Mouse (Mus musculus) urinary bladder, postnatal 36 days (tissue): Measurements from ENCODE around the gene C1ql4.
A peak's percentile ranks its signal among the peaks of the same experiment; 100 is the strongest.
"Not testable (repeated sequence)": the region's sequence is repeated elsewhere in the genome, so short reads cannot be mapped to it uniquely, and the experiment has no call there.

Experiments used
- DNase-seq, 2 experiments: peaks; one replicate each; pipeline ENCODE4 v3.0.0; 2022; ENCODE audit warnings: low spot score in 2 of 2, mixed read lengths in 1 of 2

Gene C1ql4

DNA sequence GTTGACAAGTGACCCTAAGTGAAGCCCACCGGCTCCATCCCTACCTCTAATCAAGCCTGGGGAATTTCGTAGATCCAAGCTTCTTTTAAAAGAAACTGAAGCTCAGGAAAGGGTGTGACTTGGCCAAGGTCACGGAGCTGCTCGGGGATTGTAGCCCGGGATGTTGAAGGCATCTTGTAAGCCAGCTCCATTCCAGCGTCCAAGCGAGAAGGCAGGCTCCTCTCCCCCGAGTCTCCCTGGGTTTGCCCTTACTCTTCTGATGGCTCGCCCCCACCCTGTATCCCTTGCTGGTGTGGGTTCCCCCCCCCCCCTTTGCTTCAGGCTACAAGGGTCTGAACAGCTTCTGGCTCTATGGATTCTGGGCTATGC is 10.9 kb upstream of the C1ql4 start:
- DNase-seq: no peak

DNA sequence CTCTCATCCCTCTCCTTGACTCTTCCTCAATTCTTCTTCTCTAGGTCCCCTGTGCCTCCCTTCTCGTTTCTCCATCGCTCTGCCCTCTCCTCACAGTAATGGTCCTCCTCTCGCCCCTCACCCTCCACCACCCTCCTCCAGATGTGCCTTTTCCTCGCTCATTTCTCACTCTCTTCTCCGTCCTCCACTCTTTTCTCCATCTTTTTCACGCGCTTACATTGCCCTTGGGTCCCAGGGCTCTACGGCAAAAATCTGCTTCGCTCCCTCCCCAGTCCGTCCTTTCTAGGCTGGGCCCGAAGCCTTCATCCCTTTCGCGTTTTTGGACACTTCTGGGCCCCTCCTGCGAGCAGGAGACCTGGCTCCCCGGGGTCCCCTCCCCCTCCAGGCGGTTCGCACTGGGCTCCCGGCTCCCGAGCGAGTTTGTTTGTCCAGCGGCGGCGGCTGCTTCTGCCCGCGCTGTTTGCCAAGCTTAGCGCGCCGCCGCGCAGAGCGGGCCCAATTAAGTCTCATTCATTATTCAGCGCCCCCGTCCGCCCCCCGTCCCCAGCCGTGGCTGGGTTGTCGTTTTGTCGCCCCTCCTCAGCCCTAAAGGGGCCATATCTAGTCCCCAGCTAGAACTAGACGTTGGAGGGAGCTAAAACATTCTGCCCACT is 10.3 kb upstream of the C1ql4 start:
- no peak for DNase-seq

DNA sequence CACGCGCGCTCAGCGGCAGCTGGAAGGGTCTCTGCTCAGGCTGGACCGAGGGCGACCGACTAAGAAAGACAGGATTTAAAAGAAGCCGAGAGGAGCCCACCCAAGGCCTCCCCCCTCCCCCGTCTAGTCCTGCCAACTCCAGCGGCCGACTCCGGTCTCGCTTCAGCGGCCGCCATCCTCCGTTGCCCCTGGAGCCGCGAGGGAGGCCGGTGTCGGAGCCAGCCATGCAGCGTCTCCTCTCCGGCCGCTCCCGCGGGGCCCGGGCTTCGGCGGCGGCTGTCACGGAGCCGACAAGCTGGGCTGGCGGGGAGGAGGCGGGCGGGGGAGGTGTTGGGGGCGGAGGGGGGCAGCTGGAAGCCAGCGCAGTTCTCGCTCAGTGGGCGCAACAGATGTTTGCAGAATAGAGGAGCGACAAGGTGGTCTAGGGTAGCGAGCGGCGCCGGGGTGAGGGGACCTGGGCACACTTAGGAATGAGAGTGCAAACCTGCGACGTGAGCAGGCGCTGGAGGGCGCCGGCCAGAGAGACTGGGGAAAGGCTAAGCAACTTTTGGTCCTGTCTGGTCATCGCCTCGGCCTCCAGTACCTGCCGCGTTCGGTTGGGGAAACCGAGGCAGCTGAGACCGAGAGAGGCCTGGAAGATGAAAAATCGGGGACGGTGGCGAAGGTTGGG is 9.3 kb upstream of the C1ql4 start:
- DNase-seq: no peak

DNA sequence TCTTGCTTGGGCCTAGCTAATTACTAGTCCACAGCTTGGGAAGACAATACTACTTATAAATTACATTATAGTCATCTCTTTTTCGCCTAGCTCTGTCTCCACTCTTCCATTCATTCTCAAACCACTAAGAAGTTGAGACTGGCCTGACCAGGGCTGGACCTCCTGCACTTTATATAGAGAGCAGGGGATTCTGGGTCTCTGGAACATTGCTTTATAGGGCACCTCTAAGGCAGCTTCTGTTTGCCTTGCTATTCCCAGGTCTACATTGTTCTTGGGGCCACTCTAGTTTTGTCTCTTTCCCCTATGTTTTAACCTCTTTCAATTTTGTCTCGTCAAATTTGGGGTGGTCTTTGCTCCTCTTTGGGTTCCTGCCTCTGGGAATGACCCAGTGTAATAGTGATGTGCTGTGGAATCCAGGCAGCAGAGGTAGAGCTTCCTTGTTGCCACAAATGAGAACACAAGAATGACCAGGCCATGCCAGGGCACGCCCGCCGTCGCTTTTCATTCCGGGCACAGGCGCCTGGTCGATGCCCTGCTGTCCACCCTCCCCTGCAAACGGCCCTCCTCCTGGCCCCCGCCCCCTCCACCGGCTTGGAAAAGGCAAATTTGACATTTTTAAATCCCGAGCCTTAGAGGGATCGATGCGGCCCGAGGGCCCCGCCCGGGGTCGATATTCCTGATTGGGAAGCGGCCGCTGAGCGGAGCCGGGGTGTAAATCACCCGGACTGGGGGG is 8.6 kb upstream of the C1ql4 start:
- no peak for DNase-seq

DNA sequence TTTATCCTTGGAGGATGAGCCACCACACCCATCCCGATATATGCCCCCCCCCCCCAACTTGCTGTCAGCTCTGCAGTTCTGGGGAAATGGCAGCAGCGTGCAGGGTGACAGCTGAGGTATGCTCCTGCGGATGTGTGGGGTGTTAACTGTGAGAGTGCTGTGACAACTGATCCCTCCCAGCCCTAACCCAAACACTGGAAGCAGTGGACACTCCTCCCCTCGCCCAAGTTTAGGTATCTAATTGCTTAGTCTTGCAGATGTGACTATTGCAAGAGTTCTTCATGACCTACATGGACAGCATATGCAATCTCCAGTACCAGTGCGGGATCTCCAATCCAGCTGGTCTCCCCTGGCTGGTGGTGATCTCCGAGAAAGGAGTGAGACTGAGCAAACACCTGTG is 7.7 kb upstream of the C1ql4 start:
- no peak for DNase-seq

DNA sequence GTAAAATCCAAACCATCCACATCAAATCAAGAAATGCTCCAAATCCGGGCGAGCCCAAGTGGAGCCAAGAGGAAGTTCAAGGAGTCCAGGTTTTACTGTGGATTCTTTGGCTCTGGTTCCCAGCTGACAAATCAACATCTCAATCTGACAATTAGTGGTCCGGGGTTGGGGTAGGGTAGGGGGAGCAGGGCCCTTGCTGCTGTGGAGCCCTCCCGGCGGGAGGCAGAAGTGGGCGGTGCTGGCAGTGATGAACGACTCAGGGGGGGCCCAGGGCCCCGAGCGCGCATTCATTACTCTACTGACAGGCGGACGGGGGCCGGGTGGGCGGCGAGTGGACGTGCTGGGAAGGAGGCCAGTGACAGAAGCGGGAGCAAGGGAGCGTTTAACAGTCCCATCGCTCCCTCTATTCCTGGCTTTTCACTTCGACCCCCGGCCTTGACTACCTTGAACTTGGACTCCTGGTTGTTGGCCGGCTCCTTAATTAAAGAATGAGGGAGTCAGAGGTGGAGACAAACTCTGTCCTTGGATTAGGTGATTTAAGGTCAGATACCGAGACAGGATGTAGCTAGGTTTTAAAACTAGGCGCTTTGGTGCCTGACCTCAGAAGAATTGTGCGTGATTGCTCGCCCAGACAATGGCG is 7.1 kb upstream of the C1ql4 start:
- DNase-seq: no peak

DNA sequence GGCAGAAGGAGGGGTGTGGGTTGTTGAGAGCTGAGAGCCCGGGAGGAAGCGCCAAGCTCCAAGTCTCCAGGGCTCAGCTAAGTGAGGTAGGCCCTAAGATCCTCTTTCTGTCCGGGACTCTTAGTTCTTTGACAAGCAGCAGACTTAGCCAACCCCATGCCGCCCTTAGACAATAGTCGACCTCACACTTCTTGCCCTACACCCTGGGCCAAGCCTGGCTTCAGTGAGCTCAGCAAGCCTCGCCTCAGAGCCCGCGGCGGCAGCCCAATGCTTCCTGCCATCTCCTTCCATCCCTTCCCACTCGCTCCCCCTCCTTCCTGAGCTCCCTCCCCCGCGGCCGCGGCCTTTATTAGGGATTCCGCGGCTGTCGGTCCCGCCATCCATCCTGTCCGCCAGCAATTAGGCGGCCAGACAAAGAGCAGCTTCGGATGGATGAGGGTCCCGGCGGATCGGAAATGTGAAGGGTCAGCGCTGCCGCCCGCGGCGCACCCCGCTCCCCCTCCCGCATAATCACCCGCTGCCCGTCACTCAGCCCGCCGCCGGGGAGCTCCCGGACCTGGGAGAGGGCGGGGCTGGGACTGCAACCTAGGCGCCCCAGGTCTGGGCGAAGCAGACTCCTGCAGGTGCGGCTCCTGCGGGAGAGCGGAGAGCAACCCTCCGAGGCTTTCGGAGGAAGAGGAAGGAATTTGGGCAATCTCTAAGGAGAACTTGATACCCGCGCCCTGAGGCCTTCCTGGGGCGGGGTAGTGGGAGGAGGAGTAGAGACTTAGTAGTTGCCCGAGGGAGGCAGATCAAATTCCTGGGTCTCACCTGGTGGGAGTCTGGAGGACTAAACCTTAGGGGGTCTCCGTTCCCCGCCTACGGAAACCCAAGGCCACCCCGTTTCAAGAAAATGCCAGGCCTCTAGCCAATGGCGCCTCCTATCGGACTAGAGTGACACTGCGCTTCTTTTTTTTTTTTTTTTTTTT is 6.0 kb upstream of the C1ql4 start:
- no peak for DNase-seq

DNA sequence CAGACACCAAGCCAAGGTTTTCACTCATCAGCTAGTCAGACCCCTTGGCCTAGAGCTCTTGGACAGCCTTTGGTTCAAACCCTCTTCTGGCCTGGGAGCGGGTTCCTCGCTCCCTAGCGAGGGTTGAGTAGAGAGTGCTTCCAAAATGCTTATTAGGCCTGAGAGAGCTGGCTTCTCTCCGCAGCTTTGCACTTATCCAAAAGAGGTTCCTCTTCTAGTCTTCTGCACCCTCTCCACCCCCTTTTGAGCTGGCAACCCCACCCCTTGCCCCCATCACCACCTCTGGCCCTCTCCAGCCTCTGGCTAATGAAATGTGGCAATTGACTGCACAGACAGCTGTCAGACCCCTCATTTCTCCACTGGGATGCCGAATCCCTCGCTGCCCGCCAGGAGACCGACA is 5.3 kb upstream of the C1ql4 start, which contains the start of gene Dnajc22:
Dnajc22 (plus strand) TSS at position 301 of the 400 bp plus-strand sequence.
- no peak for DNase-seq

DNA sequence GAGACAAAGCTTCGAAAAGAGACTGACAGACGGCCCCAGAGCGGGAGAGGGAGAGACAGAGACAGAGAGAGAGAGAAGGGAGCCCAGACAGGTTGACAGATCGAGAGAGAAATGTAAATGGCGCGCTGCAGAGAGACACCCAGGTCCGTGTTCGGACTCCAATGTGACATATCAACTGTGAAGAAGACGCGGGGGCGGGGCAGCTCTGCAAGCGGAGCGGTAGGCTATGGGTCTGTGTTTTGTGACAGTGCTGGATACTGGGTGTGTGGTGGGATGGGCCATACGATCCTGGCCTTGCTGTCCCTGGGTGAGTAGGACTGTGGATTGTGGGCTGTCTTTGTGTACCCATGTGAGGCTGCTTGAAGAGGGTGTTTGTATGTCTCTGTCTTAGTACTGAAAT is 1.5 kb upstream of the C1ql4 start:
- no peak for DNase-seq

DNA sequence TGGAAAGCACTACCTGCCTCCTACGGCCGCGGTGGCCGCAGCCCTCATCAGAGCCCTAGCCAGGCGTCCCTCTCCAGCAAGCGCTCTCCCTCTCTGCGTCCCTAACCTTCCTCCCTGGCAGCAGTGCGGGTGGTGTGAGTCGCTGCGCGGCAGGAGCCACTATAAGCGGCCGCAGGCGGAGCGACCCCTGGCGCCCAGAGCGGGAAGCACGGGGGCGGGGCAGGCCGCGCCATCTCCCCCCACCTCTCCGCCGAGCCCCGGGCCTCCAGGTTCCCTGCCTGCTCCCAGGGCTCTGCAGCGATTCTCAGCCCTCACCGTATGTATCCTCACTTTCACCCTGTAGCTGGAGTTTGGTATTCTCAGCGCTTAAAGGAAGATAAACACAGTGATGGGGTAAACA is 675 bp upstream of the C1ql4 start:
- peak in 1 of 2 experiments; percentile 68 for DNase-seq

DNA sequence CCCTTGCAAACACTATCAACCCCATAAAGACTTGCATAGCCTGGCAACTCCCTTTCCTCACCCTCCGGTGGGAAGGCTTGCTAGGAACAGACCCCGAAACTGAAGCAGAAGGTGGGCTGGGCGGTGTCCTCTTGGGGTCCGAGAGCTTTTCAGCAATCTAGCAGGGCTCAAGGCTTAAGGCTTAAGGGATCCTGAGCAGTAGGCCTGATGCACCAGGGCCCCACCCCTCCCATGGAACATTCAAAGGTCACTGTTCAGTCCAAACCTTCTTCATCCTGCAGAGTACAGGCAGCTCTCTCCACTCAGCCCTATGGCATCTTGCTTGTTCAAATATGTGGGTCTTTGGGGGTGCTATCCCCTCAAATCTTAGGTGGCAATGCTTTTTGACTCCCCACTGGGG is 1.6 kb downstream of the C1ql4 start:
- no peak for DNase-seq

DNA sequence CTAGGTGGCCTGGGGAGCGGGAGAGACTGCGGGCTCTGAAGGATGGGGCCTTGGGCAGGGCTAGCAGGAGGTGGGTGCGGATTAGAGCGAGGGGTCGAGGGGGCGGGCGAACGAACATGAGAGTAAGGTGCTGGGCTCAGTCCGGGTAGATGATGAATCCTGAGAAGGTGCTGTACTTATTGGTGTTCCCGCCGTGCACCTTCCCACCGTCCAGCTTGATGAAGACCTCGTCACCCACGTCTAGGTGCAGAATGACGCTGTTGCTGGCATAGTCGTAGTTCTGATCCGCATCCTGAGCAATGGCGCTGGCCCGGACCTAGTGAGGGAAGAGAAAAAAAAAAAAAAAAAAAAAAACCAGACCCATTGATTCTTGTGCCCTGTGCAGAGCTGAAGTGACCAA is 3.0 kb downstream of the C1ql4 start:
- no peak for DNase-seq

DNA sequence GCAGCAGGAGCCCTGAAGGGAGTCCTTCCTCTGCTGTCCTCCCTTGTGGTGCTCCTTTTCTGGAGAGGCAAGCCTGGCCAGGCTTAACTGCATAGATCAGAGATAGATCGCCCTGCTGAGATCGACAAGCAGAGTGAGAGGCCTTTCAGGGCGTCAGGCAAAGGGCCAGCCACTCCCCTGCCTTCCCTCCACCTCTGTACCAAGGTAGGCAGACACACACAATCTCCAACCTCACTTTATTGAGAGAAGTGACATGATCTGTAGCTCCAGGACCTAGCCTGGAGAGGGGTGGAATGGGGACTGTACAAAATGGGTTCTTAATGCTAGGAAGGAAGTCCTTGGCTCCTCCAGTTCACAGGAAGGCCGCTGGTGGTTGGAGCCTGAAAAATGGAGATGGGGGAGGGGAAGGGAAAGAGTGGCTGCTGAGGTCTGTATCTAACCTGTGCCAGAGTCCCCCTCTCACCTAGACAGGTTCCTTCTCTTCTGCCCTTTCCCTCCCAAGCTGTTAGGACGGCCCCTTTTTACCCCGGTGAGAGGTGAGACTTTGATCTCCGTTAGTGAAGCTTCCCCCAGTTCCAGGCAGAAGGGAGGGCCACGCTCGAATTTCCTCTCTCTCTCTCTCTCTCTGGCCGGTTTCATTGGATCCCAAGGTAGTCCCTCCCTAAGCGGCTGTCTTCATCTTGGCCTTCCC is 3.6 kb downstream of the C1ql4 start:
- DNase-seq: no peak

DNA sequence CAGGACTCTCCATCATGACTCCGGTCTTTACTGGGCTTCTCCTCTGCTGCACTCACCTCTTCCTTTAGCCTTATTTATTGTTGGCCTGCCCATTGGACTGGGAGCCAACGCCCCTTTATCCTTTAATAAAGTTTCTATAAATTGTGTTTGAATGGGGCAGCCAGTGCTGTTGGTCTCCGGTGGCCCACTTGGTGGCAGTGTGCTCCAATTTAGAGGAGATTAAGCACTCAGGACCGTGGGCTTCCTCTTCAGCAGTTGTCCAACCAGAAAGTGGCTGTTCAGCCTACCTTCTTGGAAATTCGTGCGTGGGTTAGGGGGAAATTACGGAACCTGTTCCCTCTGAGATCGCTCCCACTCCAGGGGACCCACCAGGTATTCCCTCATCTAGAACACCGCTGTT is 4.4 kb downstream of the C1ql4 start:
- no peak for DNase-seq

DNA sequence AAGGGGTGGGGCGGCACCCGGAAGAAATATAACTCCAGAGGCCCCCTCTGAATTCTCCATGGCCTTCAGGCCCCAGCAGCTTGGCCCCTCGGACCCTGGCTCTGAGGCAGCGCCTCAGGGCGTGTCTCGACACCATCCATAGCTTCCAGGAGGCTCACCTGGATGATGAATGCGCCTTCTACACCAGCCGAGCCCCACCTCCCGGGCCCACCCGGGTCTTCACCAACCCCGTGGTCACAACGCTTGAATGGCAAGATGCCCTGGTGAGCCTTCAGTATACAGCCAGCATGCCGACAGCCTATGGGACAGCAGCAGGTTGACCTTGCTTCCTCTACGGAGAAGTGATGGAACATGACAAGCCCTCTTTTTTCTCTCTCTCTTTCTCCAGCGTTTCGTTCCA is 4.8 kb downstream of the C1ql4 start:
- no peak for DNase-seq

DNA sequence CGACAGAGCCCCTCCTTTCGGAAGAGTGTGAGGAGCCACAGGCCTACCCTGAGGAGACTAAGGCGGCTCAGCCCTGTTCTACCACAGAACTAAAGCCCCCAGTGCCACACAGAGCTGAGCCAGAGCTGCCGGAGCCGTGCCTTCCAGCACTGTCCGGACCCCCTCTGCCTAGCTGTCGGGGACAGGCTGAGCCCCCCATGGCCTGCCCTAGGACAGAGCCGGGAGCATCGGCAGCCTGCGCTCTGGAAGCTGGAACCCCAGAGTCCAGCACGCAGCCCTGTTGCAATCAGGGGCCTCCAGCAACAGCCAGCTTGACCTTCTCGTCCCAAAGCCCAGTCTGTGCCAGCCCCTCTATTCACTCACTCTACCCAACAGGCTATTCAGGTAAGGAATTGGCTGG is 5.3 kb downstream of the C1ql4 start:
- DNase-seq: no peak

DNA sequence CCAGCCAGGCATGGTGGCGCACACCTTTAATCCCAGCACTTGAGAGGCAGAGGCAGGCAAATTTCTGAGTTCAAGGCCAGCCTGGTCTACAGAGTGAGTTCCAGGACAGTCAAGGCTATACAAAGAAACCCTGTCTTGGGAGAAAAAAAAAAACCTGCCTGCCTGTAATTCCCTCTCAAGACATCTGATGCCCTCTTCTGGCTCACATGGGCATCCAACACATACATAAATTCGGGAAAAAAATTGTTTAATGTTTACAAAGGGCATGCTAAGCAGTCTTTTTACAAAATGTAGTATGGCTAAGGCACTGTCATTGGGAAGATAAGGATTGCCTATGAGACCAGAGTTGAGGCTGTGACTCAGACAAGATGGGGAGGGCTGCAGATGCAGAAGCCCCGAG is 7.8 kb downstream of the C1ql4 start:
- DNase-seq: no peak

DNA sequence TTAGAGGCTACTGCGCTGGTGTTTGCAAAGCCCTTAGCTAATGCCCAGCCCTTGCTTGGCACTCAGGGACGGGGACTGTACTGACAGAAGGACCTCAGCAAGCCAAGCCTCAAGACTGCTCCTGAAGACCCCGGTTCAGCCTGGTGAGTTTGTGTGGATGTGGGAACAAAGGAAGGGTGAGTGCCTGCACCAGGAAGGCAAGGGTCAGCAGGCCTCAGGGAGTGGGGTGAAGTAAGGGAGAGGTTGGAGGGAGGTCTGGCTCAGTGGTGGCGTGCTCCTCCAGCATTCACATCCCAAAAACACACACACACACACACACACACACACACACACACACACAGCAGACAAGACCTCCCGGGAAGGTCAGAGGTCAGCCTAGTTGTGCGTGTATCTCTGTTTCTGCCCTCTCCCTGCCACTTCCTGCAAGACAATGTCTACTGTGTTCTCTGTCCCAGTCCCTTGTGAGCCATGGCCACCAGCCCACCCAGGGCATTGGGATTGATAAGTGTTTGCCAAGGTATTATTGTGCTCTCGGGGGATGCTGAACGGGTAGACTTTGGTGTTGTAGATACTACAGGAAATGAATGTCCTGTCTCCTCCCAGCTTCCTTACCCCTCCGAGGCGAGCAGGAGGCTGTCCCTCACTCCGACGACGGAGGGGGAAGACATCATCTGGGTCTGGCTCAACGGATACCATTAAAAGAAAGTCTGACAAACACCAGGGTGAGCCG is 9.3 kb downstream of the C1ql4 start:
- no peak for DNase-seq

DNA sequence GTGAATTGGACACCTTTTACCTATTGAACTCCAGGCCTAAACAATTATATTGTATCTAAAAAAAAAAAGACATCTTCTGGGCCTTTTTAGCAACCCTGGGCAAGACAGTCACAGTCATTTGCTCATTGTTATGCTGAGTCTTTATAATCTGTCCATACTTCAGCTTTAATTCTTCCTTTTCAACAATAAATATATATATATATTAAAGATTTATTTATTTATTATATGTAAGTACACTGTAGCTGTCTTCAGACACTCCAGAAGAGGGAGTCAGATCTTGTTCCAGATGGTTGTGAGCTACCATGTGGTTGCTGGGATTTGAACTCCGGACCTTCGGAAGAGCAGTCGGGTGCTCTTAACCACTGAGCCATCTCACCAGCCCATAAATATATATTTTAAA is 11.6 kb downstream of the C1ql4 start:
- not testable (repeated sequence) for DNase-seq
